Mouse (Mus musculus) regulatory T cell (primary cell): ENCODE data around the gene Tspan9.

ENCODE experiments used
- in situ Hi-C: fragments of 300-600 bp; cut with MboI, MseI; formaldehyde crosslinking; loops from one replicate; pipeline ENCODE4 v1.15.1; 2025; ENCODE audit warnings: high pct_unique_total_duplicates

Gene Tspan9

DNA sequence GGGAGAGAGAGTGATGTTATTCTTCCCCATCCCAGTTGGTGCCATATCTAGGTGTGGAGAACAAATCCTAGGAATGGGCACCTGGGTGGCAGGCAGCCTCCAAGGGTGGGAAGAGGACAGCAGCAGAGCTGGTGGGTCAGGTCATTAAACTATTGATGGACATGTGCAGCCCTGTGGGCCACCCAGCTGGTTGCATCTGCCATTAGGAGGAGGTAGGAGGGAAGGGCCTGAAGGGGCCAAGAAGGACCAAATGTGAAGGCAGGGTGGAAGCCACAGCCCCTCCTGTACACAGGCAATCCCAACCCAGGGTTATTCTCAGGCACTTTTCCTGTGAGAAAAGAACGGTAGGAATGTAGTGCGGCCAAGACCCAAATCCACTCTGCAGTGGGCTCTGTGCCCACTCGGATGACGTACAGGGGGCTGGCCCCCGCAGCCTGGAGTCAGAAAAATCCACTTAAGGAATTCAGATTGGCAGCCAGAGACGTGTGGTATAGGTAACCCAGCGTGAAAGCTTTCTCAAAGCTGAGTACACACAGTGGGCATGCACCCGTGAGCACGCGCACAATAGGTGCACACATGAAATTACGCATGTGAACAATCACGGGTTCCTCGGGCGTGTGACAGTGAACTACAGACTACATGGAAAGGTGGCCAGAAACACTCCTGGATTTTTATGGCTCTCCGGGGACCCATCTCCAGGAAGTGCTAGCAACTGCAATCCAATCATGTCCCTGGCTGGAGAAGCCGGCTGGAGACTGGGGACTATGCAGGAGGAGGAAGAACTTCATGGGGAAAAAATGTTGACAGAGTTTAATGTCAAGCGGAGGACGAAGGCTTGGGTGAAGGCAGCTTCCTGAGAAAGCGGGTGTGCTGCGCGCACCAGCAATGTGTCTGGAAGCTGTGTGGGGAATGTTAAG, 67.0 kb downstream of the Tspan9 start:
- in situ Hi-C loops: no loop called here

DNA sequence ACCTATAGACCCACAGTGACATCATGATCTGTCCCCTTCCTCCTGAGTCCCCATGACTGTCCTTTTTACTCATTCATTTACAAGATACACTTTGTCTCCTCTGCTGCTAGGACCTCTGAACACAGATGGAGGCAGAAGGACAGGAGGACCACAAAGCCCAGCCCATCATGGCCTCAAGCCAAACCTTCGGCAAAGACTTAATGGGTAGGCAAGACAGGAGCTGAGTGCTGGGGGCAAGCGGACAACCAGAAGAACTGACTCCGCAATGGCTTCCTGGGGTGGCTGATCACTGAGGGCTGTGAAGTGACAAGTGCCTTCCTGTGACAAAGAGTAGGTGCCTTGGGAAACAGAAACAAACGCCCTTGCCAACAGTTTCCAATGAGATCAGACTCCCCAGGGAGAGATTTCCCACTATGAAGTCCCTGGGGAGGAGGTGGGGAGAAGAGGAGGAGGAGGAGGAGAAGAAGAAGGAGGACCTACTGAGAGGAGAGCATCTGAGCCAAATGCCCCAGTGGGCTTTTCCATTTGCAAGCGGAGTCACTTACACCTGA, 67.9 kb downstream of the Tspan9 start:
- in situ Hi-C loops: no loop called here

DNA sequence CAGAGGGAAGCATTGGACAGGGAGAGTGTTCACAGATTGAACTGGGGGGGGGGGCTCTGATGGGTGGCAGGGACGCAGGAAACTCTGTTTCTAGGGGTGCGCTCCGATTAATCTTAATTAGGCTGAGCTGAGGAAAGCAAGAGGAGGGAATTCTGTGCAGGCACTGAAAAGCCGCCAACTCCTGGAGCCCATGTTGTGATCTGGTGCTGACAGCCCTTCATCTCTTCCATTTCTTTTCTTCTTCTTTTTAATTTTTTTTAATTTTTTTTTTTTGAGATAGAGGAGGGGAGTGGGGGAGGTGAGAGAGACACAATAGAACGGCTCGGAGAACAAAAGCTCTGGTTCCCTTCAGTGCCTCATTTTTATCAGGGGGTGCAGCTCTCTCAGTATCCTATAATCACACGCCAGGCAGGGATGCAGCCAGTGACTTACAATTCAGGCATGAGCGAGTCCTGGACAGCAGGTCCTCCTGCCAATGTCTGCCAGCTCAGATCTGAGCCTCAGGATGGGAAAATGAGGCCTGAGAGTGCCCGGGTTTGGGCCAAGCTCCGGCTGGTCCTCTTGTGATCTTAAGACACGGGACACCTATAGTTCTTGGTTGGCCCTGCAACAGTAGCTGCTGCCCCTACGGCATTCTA, 72.4 kb downstream of the Tspan9 start:
- in situ Hi-C loops: no loop called here

DNA sequence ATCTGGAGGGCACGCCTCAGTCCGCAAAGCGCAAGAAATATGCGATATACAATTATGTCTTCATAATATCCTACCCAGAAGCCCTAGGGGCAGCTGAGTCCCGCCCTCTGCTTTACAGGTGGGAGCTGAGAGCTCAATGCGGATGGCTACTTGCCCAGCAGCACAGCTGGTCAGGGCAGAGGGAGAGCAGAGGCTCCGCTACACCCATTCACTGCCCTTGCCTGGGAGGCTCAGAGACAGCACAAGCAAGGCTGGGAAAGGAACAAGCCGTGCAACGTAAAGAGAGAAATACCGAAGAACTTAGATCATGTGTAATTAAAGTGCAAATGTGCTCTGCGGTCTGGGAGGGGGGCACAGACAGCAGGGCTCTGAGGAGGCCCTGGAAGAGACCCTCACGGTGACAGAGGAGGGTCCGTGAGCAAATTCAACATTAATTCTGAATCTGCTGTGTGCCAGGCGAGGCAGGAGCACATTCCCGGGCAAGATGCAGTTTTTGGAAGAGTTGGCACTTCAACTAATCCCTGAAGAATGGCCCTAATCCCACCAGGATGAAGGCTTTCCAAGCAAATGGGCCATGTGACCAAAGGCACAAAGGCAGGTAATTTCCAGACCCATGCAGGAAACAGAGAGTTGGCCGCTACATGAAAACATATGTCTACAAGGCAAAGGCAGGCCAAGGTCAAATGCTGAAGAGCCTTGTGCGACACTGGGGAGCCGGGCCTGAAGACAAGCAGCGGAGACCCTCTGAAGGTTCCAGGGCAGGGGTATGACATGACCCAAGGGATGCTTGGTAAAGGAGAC, 73.1 kb downstream of the Tspan9 start:
- in situ Hi-C loops: no loop called here

DNA sequence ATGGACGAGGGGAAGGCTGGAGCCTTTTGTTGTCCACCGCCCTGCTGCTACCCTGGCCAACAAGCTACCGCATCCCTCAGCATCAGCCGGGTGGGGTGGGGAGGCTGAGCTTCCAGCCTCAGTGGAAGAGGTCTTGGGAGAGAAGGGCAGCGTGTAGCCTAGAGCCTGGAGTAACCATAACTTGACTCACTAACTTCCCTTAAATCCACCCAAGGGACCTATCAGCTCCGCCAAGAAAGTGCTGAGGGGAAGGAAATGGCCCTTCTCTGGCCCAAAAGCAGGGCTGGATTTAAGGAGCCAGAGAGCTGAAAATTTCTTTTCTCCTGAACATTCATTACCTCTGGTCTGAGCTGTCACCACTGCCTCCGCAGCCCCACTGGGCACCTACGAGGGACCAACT, 75.2 kb downstream of the Tspan9 start:
- in situ Hi-C loops: no loop called here

DNA sequence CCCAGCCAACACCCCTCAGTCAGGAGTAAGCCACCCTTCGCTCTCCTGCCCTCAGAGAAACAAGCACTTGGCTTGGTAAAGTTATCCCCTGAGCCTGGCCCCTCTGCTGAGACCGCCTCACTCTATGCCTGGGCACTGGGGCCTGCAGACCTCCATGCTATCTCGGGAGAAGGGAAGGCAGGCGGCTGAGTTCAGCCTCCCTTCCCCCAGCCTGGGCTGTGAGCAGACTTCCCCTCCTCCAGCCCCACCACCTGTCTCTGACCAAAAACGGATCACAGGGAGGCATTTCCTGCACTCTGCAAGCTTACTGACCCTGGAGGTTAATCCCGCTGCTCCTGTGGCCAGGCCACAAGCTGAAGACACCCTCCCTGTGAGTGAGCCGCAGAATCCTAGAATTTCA, 77.4 kb downstream of the Tspan9 start:
- in situ Hi-C loops: no loop called here

DNA sequence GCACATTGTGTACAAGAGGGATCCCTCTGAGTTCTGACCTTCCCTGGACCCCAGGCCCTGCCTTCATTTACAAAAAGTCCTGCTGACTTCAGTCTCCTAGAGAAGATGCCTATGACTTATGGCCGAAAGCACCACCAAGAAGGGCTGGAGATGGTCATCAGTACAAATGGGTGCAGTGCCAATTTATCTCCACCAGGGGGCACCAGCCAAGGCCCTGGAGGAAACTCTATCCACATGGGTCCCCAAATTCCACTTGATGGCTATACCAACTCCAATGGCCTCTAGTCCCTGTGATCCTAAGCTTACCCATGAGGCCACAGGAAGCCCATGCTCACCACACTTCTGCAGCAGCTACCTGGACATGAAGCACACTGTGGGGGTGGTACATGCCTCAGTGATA, 79.9 kb downstream of the Tspan9 start:
- in situ Hi-C loops: no loop called here

DNA sequence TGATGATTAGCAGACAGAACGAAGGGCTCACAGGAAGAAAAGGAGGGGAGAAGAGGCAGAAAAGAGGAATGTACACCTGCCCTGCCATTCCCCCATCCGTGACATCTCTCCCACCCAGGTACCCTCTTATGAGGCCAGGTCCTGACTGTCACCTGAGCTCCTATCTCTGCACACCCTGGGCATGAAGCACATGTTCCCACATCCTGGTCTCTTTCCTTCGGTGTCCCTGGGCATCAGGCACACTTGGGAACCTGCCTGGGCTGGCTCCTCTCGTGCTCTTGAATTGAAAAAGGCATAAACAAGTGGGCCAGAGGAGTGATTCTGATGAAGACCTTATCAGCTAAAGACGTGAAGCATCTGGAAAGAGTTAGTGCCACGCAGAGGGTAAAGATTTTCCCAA, 80.6 kb downstream of the Tspan9 start:
- in situ Hi-C loops: no loop called here

DNA sequence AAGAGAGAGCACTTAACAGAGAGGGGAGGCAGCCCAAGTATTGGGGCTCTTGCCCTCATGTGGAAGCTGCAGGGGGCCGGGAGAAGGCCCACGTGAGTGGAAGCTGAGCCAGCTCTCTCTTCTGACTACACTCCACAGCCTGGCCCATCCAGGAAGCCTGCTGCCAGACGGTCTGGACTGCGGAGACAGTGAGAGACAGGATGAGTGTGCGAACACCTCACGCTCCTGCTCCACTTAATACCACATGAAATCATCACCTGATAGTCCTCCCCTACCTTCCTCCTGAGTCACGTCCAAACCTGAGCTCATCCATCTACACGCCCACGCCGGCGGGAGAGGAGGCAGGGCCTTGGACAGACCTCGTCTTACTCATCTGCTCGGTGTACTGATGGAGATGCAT, 81.2 kb downstream of the Tspan9 start:
- in situ Hi-C loops: no loop called here

DNA sequence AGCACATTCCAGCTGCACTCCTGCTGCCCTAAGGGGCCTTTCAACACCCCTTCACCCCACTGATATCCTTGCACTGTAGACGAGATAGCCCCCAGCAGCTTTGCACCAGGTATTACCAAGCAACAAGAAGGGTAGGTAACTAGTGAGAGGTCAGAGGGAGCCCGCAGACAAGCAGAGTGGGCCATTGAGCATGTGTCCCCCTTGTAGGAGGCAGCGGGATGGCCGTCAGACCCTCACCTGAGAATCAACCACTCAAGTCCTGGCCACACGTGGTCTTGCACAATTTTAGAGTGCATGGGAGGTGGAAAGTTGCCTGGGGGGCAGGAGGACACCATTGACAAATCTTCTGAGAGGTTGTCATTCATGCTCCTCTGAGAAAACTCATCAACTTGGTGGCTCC, 82.1 kb downstream of the Tspan9 start:
- in situ Hi-C loops: no loop called here

DNA sequence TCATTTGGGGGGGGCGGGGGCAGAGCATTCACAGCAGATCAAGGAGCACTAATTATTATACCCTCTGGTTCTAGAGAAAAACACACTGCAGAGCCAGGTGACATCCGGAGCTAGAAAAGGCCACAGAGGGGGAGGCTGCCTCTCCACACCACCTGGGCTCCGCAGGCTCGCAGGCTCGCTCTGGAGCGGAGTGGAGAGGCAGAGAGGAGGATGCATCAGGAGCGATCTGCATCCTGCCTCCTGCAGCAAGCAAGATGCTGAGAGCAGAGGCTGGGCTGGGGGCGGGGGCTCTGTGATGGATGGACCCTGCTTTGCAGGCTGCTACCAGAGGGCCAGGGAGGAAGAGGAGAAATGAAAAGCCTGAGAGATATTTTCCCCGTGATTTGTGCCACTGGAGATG, 84.8 kb downstream of the Tspan9 start:
- in situ Hi-C loops: no loop called here

DNA sequence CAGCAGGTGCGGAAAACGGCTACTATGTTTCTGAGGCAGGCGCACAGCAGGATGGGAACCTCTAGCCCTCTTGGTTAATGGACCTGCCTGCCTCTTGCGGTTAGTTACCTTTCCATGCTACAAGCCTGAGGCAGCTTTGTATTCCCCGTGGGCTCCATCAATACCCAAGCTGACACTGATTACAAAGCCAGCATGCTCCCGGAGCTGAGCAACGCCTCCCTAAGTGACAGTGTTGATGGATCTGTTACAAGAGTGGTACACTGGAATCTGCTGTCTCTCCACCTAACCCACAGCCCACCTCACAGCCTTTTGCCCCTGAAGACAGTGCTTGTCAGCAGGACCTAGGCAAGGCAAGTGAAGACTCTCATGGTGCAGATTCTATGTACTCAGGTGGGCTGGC, 85.2 kb downstream of the Tspan9 start:
- in situ Hi-C loops: no loop called here

DNA sequence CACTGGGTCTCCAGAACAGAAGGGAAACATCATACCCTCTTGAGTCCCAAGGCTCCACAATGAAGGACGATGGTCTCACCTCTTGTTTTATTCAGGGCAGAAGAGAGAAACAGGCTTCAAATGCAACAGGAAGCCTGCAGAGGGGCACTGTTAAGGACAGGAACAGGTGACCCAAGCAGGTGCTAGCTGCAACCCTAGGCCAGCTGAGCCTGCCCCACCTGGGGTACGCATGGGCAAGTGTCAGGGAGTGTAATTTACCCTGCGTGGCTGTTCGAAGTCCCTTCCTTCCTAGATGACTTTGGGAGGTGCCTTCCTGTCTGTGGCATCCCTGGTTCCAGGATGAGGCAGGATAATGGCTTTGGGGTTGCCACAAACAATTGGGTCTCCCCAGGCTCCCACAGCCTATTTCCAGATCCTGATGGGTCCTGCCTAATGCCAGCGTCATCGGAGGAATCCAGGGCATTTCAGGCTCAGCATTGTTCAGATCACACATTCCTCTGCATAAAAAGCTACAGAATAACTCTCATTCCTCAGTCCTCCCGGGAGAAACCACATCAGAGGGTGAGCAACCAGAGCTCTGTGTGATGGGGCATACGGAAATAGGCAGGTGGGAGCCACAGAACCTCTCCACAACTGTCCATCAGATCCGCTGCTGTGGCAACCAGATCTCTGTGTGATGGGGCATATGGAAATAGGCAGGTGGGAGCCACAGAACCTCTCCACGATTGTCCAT, 90.2 kb downstream of the Tspan9 start:
- in situ Hi-C loops: no loop called here

DNA sequence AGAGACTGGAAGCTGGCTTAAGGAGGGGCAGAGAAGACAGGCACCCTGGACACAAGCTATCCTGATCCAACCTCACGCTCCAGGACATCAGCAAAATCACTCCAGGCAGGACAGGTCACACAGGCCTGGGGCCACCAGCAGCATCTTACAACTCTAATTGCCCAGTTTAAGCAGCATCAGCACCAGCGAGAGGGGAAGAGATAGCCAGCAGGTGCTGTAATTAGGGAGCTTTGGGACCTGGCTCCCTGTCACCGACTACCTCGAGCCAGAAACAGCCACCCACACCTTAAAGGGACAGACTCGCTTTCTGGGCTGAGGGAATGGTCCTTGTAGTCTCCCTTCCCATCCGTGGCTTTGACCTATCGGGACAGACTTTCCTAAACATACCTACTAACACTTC, 95.7 kb downstream of the Tspan9 start:
- in situ Hi-C loops: loop anchor here (5.0 kb wide), 1 partner anchor 75 kb away; no protein-coding TSS in a partner anchor

DNA sequence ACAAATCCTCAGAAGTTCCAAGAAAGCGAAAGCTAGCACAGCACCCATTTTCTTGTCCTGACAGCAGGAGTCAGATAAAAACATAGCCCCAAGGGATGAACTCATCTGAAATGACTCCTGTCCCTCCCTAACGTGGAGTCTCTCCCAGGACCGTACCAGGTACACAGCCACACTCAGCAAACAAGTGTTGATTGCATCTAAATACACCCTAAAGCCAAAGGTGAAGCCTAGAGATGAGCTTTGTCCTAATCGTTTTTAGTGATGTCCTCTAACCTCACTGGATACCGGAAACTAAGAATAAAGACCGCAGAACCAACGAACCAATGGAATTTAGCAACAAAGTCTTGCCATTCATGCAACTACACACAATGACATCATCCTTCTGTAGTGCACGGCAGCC, 96.2 kb downstream of the Tspan9 start:
- in situ Hi-C loops: loop anchor here (5.0 kb wide), 1 partner anchor 75 kb away; no protein-coding TSS in a partner anchor

DNA sequence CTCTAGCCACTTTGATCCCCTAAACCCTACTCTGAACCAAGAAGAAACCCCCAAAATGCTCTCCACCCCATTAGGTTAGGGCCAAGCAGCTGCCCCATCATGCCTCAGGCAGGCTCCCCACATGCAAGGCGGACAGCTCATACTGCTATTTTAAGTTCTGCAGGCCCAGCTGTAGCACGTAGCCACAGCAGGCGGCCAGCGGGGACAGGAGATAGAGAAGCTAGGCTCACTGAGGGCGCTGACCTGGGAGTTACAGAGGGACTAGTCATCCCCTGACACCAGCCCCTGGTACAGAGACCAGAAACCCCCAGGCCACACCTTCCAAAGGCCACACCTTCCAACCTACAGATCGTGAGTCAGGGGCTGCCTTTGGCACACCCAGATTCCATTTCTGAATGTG, 96.6 kb downstream of the Tspan9 start:
- in situ Hi-C loops: loop anchor here (5.0 kb wide), 1 partner anchor 74 kb away; no protein-coding TSS in a partner anchor

DNA sequence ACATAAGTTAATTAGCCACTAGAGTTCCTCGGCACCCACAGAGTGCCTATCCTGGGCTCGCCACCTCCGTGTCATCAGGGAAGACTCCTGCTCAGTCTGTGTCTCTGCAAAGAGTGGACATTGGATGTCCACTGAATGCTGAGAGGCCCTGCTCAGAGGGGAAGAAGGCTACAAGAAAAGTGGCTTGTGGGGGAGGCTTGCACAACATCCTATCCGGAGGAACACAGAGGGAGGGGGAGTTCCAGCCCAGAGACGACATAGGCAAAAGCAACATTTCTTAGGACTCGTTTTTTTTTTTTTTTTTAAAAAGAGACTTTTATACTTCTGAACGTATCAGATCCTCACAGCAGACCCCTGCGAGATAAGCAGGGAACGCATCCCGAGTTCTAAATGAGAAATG, 98.7 kb downstream of the Tspan9 start:
- in situ Hi-C loops: loop anchor here (5.0 kb wide), 1 partner anchor 72 kb away; no protein-coding TSS in a partner anchor

DNA sequence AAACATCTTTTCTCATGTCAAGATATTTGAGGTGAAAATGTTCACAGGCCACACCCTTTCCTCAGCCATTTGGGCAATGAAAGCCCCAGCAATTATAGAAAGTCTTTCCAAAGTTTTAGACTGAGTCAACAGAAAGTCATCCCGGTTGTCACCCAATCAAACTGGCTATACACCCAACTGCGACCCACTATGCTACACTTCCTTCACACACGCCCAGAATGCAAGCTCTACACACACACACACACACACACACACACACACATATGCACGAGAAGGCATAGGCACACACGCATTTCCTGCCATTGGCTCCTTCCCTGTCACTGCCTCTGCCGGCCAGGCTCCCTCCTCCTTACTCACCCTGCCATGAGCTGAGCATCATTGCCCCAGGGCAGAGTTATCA, 99.9 kb downstream of the Tspan9 start:
- in situ Hi-C loops: no loop called here

DNA sequence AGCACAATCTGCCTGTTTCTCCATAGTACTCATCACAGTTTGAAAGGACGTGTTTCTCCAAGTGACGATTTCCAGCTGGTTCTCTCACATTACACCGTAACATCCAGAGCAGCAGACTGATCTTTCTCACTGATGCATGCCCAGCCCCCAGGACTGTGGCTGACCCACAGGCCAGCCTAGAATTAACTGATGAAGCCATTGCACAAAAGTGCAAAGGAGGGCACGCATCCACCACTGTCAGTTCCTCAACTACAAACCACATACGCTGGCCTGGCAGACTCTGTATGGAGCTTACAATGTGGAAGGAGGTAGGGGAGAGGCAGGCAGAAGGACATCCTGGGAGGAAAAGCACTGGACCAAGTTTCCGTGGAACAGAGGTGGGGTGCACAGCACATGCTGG, 101.6 kb downstream of the Tspan9 start:
- in situ Hi-C loops: no loop called here

DNA sequence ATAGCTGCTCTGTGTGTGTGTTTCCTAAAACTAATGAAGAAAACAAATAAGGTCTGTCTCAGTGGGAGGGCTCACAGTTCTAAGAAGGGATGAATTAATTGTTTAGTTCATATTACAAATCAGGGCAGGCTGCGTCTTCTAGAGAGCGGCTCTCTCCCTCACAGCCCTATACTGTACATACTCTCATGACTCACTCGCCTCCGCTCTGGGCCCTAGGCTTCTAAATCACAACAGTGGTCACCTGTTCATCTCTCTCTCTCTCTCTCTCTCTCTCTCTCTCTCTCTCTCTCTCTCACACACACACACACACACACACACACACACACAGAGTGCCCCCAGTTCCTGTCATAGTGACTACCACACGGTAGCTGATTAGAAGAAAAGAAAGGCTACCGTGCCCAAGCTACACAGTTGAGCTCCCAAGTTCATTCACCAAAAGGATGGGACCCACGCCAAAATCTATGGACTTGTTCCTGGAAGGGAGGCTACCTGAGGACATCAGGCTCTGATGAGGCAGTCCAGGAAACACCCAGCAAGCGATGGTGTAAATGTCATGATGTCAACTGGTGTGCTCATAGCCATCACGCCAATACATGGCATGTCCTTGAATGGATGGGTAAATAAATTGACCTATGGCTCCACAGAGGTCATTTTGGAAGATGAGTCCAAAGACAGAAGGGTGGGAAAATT, 104.2 kb downstream of the Tspan9 start:
- in situ Hi-C loops: no loop called here

DNA sequence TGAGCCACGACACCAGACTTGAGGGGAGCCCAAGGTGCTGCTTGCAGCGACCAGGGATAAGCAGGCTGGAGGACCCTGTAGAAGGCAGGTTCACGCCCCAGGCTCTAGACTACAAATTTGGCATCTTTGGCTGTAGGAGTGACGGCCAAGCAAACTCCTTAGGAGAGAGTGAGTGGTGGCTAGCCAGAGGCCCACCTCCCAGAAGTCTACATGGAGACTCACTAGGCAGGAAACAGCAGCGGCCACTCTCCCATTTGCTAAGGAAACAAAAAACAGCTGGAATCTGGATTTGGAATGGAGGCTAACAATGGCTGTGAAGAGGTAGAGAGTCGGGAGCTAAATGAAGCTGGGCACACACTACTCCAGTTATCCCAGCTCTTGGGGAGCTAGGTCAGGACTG, 104.8 kb downstream of the Tspan9 start:
- in situ Hi-C loops: no loop called here
